Mouse (Mus musculus): ENCODE measurements around the gene Csf1. TPM values are rescaled to one million over a fixed set of nuclear protein-coding genes. Genes with fewer than 3 reads are reported as not detected.

Csf1 gene
- total RNA-seq, 2 experiments from 2014 or later = 7.9 to 10.9 TPM

DNA sequence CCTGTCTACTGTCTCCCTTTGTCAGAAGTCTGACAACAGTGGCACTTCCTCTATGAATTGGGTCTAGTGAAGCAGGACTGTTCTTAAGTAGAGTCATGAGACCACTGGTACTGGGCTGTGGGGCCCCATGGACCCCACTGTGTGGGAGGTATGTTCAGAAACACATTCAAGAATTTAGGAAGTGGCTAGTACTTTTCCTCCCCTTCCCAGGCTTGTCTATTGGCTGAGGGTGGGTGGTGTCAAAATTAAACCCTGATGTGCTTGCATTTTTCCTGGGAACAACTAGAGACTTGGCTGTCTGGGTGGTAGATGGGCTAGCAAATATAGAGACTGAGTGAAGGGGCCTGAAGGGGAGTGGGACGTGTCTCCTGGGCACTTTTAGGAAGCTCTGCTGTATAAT, 31.8 kb downstream of the Csf1 start:
- intact Hi-C loops (cut with DNase I; ENCODE audit: low total_unique reads) = no loop called here
- DNase-seq = no peak

DNA sequence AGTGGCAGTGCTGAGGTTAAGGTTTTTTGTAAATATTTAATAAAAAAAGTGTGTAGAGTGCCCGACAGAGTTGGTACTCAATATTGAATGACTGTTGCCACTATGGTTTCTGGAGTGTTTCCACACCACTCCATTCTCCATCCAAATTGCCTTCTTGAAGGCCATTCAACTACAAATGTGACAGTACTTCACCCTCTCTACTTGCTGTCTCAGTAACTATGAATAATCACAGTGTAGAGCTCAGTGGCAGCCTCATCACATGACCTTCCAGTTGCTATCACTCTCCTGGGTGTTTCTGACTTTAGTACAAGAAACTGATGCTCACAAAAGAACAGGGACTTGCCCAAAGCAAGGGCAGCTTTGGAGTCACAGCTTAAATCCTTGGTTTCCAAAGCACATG, 44.3 kb downstream of the Csf1 start:
- DNase-seq = no peak
- intact Hi-C loops (cut with DNase I; ENCODE audit: low total_unique reads) = no loop called here

DNA sequence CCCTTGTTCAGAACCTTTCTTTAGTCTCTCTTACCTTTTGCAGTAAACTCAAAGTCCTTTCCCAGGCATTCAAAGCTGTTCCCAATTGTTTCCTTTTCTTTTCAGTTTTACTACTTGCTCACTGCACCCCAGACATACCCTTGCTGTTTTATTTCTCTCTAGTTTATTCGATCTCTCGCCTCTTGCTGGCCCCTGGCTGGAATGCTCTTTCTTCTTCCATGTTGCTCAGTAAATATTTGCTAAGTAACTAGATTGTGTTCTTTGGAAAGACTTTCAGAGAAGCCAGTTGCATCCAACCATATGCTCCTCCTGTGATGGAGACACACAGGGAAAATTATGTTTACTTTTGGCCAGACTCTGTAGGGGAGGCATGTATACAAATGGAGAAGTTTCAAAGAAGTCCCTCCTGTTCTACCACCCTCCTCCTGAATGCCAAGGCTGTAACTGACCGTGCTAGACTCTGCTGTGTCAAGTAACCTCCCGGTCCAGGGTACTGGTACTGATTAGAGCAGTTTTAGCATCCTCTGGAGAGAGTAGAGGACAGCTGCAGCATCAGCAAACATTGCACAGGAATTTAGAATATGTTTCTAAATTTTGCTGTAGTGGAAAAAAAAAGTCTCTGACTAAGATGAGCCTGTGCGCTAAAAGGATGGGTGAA, 45.9 kb downstream of the Csf1 start:
- intact Hi-C loops (cut with DNase I; ENCODE audit: low total_unique reads) = no loop called here

DNA sequence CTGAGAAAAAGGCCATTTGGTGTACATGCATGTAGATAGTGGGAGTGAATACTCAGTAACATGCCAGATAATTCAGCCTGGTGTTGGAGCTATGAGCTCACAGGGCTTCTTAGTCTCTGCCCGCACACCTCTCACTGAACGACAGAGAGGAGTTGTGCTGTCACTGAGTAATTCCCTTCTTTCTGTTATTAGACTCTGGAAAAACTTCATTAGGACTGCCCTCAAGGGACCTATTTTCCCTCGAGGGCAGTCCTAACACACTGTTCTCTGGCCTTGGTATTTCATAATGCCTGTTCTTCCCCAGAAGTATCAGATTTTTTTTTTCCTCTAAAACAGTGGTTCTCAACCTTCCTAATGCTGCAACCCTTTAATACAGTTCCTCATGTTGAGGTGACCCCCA, 48.2 kb downstream of the Csf1 start:
- intact Hi-C loops (cut with DNase I; ENCODE audit: low total_unique reads) = no loop called here
- DNase-seq = no peak

More for the DNA sequence above, 45.9 kb downstream of the Csf1 start:
- DNase-seq = no peak

DNA sequence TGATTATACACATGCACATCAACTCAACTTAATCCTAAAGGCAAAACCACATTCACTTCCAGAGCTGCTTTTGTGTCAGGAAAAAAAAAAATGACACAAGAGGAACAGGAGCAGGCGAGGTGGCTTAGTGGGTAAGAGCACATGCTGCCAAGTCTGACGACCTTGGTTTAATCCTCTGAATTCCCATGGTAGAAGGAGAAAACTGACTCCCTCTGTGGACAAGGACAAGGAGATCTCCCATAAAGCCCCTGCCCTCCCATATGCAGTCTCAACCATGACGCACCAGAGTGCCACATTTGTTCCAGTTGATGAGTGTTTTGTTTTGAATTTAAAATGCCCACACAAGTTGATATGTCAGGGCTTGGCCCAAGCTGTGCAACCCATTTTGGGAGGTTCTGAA, 51.1 kb downstream of the Csf1 start:
- intact Hi-C loops (cut with DNase I; ENCODE audit: low total_unique reads) = loop anchor here (10.0 kb wide), 1 partner anchor 346 kb away; no protein-coding TSS in a partner anchor
- no peak for DNase-seq

DNA sequence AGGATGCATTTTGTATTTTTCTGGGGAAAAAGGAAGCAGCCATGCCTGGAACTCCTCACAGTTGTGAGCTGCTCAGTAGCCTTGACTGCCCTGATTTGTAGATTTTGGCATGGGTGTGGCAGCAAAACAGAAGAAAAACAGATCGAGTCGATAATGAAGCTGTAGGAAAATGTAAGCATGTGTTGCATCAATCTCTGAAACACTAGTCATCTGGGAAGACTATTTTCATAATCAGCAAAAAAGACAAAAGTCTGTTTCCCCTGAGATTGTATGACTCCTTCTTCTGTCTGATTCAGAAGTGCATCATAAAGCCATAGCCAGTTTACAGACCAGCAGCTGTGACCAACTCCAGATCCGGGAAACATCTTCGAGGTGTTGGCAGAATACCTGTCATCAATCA, 53.0 kb downstream of the Csf1 start:
- DNase-seq = no peak
- intact Hi-C loops (cut with DNase I; ENCODE audit: low total_unique reads) = loop anchor here (10.0 kb wide), 1 partner anchor 348 kb away; no protein-coding TSS in a partner anchor

DNA sequence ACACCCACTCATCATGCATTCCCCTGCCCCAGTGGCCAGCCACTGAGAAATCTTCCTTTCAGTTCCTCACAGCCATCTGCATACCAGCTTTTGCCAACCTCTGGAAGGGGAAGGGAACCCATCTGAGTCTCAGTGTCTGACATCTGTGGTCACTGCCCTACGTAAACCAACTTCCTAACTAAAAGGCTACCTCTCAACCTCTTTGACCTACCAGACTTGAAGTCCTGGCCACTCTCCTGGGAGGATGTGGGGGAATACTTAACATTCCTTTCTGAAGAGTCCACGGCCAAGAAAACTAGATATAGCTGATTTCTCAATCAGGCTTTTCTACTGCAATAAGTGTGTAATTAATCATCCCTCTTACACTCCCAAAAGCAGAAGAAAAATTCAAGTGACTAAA, 54.1 kb downstream of the Csf1 start:
- DNase-seq = no peak
- intact Hi-C loops (cut with DNase I; ENCODE audit: low total_unique reads) = loop anchor here (10.0 kb wide), 1 partner anchor 349 kb away; no protein-coding TSS in a partner anchor

DNA sequence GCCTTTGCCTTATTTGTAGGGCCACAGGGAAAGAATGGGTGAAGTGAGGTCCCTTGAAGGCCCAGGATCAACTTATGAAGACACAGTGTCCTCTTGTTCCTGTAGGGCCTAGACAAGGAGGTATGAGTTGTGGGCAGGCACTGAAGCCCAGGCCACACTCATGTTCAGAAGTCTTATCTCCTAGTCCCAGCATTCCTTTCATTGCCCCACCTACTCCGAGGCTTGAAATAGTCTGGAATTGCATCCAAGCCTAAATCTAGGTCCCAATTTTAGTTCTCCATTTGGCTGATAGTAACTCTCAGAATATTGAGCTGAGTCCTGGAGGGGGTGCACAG, 55.9 kb downstream of the Csf1 start:
- intact Hi-C loops (cut with DNase I; ENCODE audit: low total_unique reads) = loop anchor here (5.0 to 10.0 kb wide), 2 partner anchors 213 to 350 kb away; no protein-coding TSS in a partner anchor
- no peak for DNase-seq

DNA sequence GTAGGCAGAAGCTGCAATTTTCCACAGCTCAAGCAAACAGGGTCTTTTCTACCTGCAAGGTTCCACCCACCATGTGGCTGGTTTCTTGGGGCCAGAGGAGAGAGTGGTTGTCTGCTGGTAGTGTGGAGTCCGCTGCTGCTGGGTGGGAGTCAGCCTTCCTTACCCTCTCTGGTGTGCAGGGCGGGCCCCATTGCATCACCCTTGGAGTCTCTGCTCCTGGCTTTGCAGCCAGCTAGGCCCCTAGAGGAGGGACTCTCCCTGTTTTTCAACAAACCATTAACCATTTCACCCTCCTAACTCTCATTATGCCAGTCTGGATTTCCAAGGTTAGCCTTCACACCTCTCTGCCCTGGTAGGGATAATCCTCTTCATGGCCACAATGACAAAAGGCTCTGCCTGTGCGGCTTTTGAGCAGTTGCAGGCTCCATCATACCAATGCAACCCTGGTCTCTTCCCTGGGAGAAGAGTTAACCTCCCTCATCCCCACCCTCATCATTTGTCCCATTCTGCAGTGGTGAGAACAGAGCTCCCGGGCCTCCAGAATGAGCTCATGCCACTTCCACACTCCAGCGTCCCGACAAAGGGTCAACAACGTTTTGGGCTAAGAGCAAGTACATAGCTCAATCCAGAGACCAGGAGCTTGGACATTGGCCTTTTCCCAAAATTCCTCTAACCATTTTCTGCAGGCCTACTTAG, 56.4 kb downstream of the Csf1 start:
- intact Hi-C loops (cut with DNase I; ENCODE audit: low total_unique reads) = loop anchor here (5.0 to 10.0 kb wide), 2 partner anchors 213 to 351 kb away; no protein-coding TSS in a partner anchor
- DNase-seq = peak; percentile 78

DNA sequence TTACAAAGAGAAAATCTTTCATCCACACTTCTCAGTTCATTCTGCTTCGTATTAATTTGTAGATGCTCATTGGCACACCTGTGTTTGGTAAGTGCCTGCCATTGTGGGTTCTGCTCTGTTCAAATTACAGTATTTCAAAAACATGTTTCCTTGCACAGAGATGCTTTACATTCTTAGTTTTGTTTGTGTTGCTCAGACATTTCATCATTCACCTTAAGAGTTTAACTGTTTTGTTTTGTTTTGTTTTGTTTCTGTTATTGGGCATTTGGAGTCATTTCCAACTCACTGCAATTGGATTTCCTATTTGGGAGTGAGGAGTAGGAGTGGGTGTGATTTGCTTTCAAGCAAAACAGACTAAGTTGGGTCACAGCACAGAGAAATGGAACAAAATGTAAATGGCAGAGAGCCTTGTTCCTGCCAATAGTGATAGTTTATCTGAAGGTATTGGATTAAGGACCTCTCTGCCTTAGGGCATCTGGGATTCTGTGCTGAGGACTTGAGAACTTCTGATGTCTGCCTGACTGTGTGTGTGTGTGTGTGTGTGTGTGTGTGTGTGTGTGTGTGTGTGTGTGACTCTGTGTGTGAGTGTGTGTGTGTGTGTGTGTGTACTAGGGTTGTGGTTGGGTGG, 58.4 kb downstream of the Csf1 start:
- no peak for DNase-seq
- intact Hi-C loops (cut with DNase I; ENCODE audit: low total_unique reads) = loop anchor here (2.0 to 10.0 kb wide), 3 partner anchors 53 to 353 kb away; no protein-coding TSS in a partner anchor

DNA sequence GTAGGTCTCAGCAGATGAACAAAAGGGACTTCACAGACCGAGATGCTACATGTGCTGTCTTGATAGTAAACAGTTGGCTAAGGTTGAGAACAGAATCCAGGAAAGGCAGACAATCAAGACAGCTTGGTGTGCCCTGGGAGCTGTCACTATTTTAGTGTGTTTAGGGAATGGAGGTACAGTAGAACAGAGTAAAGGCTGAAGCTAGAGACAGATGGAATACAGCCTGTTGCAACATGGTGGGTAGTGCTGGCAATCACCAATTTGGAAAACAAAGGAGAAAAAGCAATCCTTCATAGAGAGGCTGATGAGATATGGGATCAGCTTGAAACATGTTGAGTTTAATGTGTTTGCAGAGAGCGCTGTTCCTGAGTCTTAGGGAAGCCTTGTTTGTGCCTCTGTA, 59.6 kb downstream of the Csf1 start:
- DNase-seq = no peak
- intact Hi-C loops (cut with DNase I; ENCODE audit: low total_unique reads) = loop anchor here (2.0 to 10.0 kb wide), 3 partner anchors 54 to 354 kb away; no protein-coding TSS in a partner anchor

DNA sequence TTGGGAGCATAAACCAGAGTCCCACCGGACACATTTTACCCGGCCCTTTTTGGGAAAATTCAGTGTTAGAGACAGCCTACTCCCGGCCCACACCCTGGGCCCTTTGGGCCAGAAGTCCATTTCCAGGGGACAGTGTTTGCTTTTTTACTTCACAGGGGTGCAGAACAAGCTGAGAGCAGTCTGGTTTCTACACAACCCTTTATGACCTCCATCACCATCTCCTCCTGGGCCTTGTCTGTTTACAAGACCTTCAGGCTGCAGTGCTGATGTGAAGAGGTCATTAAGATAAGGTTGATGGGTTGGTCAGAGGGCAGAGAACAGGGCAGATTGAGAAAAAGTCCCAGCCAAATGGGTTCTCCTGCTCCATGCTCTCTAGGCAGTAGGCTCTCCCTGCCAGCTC, 63.4 kb downstream of the Csf1 start:
- intact Hi-C loops (cut with DNase I; ENCODE audit: low total_unique reads) = no loop called here
- no peak for DNase-seq

DNA sequence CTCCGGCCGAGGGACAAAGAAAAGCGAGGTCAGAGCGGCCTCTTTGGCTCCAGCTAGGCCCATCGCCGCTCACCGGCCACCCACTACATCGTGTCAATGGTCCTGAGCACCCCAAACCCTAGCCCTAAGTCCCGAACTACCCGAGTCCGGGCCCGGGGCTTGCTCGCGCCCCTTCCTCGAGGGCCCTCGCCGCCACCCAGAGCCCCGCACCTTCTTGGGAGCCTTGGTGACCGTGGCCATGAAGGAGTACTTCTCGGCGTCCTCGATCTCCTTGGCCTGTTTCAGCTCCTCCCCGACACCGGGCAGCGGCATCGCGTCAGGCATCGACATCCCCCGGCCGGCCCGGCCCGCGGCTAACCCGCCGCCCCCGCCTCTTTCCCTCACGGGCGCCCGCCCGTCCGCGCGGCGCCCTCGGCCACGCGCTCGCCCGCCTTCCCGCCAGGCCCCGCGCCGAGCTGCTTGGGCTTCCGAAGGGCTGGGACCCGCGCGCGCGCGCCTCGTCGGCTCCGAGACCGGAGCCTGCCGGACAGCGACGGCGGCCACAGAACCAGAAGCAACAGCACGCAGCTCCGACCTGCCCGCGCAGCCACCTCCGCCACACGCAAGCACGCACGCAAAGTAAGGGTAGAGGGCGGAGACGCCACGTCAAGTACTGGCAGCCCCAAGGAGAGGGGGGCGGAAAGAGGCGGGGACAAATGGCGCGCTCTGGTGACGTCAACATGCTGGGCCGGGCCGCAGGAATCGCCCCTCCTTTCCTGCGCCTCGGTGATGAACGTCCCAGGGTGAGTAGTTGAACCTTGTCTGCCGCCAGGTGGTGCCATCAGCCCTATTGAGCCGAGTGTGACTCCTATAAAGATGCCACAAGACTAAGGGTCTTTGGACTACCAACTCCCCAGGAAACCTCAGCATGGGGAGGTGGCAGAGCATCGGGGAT, 64.1 kb downstream of the Csf1 start, which contains the start of gene Ahcyl1:
Gene Ahcyl1, minus strand, starts transcription at position 613 of the 934 bp plus-strand sequence.
- DNase-seq = peak; percentile 99
- intact Hi-C loops (cut with DNase I; ENCODE audit: low total_unique reads) = no loop called here

DNA sequence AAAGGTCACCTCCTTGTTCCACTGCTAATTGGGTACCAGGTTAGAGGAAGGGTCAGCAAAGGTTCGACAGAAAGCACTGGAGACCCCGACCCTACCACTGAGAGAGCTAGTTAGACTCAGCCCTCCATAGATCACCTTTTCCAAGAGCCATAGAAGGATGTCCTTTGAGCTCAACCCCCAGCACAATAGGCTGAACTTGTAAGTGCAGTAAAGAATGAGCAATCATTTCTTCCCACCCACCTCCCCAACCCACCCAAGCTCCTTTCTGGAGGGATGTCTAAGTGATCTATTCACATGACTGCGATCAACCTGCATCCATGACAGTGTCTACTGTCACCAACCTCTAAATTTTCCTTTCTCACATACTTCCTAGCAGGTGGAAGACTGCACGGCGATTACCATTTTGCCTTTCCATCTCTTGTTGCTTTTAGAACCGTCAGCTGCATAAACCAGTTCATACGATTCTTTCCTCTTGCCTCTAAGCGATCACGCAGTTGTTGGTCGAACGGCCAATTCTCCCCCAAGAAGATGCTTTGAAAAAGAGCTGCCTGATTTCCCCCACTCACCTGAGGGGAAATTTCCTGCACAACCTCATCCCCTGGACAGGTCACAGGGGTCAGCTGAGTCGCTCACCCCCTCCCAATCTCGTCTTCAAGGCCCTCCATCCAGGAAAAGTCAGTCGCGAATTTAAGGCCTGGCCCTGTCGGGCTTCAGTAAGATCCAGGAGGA, 64.9 kb downstream of the Csf1 start:
- no peak for DNase-seq
- intact Hi-C loops (cut with DNase I; ENCODE audit: low total_unique reads) = no loop called here

DNA sequence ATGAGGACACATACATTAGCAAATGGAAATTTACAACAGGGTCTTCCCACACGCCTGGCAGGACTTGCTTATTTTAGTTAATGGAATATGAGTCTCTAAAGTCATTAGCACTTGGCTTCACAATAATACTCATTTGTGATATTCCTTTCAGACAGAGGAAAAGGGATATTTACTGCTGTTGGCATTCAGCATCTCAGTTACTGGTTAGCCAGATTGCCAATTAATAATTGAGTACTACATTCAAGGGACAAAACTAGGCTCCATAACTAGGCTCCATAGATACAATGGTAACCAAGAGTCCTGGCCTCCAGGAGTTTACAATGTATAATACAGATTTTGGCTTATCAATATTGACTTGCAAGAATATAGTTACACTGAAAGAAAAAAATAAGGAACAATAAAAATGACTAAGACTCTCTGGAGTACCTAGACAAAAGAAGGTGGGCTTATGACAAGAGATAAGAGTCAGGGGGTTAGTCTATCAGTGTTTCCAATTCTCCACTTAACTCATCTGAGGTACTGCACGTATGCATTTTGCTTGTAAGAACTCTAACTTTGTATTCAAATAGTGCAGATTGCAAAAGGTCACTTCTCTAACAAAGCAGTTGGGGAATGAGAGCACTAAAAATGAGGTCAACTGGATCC, 65.9 kb downstream of the Csf1 start:
- intact Hi-C loops (cut with DNase I; ENCODE audit: low total_unique reads) = no loop called here
- no peak for DNase-seq

Measured in gastrocnemius, postnatal 14 days (tissue).